Mouse (Mus musculus) skeletal muscle tissue, adult 2 months (tissue): Measurements from ENCODE around the gene Fam166b.
A peak's percentile ranks its signal among the peaks of the same experiment; 100 is the strongest.

Source experiments
- DNase-seq: peaks from one replicate; pipeline ENCODE4 v3.0.0-alpha.2; 2012; ENCODE audit warnings: low read depth, low spot score

Fam166b gene

DNA sequence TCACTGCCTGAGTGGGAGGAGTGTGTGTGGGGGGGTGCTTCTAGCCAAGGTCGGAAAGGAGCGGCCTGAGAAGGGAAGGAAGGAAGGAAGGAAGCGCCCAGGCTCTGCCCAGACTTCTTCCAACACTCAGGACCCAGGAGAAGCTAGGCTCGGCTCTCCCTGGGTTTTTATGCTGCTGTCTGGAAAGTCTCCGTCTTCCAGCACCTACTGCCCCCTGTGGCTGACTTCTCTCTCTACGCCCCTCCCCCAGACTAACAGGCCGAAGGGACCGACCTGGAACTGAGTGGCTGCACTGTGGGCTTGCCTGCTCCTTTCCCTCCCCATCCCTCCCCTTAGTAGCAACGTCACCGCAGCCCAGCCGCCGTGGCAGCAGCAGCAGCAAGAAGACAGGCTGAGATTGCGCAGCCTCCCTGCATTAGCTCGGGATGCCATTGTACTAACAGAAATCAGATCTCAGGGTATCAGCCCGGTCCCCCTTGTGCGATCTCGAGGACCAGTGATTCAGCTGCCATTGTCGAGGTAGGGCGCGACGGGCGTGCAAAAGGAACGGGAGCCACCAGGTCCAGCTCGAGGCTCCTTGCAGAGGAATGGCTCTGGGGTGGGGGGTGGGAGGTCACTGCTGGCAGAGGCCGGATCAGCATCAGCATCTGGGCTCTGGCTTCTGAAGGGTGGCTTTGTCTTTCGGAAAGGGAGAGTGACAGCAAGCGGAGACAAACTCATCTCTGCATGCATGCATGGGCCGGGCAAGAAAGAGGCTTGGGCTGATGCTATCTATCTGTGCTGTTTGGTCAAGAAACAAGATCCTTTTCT lies 22.6 kb downstream of the Fam166b start:
- DNase-seq = peak; percentile 87

DNA sequence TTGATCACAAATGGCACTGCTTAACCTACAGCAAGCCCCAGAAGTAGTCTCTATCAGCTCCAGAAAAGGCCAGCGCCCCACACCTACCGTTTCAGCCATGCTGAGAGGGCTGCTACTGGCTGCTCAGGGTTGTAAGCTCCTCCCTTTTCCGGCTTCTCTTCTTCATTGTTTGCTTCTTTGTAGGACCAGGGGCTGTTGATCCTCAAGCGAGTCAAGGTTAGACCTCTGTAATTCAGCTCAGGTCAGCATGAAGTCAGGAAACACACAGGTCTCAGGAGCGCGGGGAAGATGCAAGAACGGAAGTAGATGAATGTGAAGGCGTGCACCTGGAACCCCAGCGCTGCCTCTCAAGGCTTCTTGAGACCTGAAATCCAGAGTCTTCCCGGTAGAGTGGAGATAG lies 24.2 kb downstream of the Fam166b start:
- no peak for DNase-seq

DNA sequence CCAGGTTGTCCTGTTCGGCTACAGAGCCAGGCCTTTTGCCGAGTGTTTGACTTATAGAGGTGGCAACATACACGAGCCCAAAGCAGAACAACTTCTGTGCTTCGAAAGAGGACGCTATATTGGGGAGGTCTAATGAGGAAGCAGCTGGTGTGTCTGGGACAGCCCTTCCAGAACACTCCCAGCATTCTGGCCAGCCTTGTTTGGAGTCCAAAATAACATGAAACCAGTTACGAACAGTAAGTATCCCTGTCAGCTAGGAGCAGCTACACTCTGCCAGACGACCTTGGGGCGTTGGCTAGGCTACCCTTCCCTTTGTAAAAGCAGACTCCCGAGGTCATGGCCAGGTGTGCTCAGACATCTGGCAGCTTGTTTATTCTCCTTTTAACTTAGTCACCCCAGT lies 26.7 kb downstream of the Fam166b start:
- peak; percentile 78 for DNase-seq

DNA sequence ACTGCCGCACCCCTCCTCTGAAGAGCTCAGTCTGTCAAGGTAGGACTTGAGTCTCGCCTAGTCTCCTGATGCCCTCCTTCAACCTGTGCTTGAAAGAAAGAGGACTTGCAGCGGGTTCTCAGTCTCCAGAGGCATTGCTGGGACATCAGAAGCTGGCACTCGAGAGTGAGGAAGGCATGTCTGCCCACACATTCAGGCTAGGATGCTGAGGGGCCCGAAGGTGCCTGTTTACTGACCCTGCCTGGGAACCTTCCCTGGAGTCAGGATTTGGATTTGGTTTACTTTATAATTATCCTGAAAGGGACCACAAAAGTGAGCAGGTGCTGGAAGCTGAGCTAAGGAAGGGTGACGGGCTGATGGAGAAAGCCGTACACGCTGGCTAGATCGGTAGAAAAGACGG lies 27.4 kb downstream of the Fam166b start:
- no peak for DNase-seq

DNA sequence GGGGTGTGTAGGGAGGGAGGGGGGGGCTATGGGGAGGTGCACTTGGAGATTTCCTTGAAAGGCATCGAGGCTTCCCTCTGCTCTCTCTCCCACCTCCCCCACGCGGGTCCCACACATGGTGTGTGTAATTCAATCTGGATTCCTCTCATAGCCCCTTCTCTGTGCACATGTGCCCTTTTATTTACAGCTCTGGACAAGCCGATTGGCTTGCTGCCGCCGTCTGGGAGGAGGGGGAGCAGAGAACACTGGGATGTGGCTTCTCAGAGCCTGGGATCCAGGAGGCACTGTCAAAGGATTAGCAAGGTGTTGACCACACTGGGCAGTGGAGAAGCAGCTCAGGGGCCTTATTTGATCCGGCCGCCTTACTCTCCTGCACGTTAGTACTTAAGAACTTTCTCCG lies 28.0 kb downstream of the Fam166b start:
- no peak for DNase-seq

DNA sequence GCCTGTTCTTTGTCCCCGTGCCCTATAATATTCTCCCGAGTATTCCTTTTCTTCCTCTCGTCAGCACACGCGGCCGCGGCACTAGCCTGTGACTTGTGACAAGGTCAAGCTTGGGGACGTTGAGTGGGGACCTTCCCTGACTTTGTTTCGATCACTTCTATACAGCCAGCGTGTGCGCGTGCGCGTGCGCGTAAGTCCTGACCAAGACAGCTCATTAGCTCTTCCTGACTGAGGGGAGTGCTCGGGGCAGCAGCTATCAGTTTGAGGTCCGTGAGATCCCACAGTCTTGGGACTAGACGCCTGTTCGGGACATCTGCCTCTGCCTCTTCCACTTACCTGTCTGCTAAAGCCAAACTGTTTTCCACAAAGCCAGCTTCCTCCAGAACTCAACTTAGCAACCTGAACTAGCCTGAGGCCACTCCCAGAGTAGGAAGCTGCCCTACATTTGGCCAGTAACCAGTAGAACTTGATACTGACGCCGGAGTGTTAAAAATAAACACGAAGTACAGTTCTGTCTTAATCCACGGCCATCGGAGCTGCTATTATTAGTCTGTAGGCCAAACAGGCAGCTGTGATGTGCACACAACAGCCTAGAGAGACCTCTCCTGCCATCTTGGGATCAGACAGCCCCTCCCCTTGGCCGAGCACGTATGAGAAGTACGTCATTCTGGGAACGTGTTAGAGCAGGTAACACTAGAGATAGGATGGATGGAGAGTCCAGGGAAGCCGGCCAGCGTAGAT lies 29.4 kb downstream of the Fam166b start:
- DNase-seq = peak; percentile 90

DNA sequence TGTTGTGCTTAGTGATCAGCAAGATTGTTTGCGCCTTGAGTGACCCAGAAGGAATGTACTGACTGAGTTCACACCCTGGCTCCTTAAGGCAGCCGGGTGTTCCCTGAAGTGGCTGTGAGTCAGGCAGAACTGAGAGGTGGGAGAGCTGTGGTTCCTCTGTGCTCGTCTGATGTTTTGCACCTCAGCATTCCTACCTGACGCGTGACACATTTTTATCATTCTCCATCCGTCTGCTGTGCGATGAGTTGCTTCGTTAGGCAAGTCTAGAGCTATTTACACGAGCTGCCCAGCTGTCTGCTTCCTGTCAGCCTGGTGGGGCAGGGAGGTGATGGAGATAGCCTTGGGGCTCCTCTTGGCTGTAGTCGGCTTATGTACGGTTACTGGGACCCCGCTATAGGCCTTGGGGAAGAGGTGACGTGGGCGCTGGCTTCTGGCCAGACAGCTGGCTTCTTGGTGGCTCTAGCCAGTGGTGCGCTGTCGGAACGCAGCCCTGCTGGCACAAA lies 30.1 kb downstream of the Fam166b start:
- DNase-seq = peak; percentile 73

DNA sequence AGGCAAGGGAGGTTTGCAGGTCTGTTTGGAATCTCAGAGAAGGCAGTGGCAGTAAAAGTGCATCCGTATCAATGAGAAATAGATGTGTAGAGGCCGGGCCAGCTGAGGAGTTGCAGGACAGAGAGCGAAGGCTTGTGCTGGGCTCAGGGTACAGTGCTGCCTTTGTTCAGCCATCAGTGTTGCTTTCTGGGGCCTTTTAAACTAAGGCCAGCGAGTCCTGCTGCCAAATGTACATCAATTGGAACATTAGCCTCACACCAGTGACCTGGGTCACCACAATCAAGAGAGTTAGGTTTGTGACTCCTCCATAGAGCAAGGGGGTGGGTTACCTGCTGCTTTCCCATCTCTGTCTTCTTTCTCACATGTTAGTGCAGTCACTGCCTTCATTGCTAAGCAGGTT lies 30.9 kb downstream of the Fam166b start:
- no peak for DNase-seq

DNA sequence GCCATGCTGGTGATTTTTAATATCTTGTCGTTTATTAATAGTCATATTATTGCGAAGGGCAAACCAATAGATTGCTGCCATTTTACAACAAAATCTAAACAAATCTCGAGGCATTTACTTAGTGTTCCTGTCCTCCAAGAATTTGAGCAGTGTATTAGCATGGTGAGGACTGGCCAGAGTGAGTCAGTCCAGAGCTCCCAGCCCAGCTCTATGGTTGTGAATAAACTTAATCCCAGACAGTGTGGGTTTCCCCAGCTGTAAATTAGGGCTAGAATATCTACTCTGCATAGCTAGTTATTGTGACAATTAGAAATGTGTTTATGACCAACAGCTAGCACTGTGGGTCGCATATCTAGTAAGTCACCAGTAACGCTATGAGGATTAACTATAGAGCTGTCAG lies 32.6 kb downstream of the Fam166b start:
- DNase-seq = no peak

DNA sequence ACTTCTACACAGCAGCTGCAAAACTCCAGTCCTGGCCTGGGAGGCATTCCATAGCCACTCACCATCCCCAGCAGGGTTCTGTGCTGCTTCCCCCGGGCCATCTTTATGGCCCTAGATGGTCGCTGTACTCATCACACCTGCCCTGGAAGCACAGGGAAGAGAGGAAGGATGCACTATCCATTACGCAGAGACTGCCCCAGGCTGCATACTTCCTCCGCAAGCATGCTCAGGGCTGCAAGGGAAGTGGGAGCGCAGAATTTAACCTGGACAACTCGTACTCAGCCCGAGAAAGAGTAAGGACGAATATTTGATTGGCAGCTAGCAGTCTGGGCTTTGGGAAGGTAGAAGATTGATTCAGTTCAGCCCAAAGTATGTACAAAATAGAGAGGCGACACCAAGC lies 33.1 kb downstream of the Fam166b start:
- DNase-seq = no peak

DNA sequence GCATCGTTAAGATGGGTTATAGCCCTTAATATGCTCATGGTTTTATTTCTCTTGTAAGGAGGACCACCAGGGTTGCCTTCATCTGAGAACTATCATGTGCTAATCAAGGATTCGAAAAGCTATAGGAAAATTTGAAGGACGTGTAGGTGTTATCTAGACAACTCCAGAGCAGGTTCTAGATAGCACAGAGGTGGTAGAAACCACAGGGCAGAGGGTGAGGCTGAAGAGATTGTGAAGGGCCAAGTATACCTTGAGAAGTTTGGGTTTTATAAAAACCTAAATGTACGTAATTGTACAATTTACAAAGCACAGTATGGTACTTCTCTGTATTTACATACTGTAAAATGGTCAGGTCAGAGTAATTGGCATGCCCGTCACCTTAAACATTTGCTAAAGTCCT lies 33.8 kb downstream of the Fam166b start:
- no peak for DNase-seq

DNA sequence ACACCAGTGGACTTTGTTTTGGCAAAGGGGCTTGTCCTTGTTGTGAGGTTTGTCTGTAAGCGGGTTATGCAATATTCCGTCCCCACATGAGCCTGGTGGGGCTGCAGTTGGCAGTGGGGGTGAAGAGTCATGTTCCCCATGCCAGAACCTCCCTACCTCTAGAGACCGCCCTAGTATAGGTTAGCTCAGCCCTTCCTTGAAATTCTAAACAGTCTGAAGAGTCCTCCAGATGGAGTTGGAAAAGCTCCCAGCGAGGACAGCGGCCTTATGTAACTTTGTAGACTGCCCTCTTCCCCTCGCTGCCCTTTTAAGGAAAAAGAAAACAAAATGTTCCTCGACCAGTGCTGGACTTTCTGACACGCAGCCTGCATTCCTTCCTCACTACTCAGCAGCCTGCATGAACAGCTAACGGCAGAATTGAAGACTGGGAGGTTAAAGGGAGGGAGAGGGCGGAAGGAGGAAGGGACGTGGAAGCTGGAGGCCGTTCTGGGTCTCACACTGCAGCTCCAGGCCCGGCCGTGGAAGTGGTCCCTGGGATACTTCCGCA lies 34.5 kb downstream of the Fam166b start:
- DNase-seq = peak; percentile 96

DNA sequence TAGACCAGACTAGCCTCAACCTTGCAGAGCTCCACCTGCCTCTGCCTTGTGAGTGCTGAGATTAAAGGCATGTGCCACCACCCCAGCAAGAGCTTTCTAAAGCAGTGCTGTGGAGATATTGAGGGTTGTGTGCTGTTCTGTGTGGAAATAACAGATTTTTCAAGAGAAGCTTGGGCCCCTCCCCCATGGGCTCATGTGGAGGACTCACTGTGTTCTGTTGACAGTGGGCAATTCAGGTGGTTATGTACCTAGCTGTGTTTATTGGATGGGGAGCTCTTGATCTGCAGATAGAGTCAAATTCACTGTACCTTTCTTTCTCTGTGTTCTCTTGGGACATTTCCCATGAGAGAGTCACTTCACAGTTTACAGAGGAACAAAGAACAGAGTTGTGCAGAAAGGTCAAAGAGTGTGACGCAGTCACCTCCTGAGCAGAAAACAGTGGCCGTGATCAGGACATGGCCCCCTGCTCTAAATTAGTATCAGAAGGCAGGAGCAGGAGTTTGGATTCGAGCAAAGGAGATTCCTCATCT lies 37.3 kb downstream of the Fam166b start:
- no peak for DNase-seq

DNA sequence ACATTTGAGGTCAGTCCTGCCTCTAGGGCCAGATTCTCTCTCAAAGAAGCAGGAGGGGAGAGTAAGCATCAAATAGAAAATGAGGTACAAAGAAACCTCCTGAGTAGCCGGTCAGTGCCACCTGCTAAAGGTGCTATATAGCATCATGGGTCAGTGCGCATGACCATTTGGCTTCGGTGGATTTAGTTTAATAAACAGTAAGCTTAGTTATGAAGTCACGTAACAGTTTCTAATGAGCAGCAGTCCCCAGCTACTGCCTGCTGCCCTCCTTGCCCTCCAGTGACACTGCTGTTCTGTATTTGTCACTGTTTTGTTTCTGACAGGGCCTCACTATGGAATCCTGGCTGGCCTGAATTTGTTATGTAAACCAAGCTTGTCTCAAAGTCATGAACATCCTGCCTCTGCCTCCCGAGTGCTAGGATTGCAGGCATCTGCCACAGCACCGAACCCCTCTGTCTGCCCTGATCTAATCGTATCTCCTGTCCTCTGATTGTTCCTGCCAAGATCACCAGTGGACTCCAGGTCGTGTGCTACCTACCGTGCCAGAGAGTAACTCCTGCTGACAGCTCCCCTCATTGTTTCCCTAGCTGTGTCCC lies 39.0 kb downstream of the Fam166b start:
- no peak for DNase-seq

DNA sequence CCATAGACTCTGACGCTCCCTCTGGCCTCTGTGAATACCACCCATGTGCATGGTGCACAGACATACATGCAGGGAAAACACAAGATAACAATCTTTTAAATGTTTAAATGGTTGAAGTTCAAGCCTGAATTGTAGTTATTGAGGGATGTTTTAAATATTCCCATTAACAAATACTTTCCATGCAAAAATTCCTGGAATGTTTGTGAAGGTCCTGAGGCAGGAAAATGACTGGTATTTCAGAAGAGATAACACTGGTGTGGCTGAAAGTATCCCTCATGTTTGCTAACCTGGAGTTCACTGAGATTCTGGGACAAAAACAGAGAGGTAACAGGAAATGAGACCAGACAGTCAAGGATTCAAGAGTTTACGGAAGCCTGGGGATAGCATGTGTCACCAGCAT lies 39.5 kb downstream of the Fam166b start:
- DNase-seq = no peak

DNA sequence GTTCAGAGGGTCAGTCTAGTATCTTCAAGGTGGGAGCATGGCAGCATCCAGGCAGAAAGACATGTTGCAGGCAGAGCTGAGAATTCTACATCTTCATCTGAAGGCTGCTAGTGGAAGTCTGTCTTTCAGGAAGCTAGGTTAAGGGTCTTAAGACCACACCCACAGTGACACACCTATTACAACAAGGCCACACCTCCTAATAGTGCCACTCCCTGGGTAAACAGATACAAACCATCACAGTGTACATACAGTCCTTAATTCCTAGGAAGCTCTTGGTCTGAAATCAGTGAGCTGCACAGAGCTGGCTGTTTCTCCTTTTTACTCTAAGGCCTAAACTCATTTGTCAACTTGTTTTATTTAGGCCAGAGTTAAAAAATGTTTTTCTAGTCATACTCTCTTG lies 42.0 kb downstream of the Fam166b start:
- DNase-seq = no peak

DNA sequence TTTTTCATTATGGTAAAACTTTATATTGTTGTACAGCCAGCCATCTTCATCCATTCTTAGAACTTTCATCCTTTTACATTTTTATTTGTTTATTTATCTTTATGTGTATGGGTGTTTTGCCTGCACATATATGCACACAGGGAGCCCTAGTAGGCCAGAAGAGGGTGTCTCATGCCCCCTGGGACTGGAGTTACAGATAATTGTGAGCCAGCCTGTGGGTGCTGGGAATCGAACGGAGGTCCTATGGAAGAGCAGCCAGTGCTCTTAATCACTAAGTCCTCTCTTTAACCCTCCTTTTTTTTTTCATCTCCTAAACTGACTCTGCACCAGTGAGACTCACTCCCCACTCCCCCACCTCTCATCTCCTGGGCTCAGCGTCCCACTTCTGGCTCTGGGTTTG lies 44.4 kb downstream of the Fam166b start:
- DNase-seq = no peak

DNA sequence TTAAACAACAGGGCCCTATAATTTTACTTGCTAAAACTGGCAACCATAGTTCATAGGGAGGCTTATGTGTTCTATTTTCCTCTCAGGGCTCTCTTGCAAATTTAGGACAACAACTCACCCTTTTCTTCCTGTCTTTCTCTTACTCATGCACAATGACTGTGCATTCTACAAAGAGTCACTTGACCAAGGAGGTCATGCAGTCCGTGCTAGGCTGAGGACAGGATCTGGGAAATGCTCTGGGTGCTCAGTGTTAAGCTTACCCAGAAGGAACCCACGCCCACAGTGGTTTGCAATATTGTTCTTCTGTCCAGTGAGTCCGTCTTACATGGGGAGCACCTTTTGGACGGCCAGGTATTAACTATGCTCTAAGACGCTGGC lies 44.9 kb downstream of the Fam166b start:
- no peak for DNase-seq

DNA sequence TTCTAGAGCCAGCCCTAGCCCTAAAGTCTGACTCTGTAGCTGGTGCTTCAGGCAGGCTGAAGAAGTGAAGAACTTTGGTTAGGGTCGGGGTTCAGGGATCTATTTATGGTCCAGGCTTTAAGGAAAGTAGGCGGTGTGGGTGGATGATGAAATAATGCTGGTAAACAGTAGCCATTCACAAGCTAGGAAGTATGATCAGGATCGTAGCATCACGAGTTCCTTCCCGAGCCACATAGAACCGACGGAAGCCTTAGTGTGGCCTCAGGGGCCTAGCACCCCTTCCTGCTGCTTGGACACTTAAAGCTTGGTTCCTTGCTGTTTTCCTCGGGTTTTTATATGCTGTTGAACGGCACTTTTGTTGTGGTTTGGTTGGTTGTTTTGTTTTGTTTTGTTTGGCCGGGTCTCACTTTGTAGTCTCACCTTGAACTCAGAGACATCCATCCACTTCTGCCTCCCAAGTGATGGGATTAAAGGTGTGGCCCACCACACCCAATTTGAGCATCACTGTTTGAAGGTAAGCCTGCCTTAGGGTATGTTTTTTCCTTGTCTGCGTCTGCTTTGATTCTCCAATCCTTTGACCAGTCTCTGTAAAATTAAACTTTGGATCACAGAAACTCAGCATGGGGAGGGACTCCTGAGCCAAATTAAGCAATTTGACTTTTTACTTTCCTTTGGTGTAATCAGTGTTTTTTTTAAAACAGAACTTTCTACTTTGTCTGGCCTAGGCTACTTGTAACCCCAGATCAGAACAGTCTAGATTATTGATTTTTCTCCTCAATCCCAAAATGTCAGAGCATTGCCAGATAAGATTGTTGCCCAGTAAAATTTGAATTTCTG lies 45.5 kb downstream of the Fam166b start:
- no peak for DNase-seq

DNA sequence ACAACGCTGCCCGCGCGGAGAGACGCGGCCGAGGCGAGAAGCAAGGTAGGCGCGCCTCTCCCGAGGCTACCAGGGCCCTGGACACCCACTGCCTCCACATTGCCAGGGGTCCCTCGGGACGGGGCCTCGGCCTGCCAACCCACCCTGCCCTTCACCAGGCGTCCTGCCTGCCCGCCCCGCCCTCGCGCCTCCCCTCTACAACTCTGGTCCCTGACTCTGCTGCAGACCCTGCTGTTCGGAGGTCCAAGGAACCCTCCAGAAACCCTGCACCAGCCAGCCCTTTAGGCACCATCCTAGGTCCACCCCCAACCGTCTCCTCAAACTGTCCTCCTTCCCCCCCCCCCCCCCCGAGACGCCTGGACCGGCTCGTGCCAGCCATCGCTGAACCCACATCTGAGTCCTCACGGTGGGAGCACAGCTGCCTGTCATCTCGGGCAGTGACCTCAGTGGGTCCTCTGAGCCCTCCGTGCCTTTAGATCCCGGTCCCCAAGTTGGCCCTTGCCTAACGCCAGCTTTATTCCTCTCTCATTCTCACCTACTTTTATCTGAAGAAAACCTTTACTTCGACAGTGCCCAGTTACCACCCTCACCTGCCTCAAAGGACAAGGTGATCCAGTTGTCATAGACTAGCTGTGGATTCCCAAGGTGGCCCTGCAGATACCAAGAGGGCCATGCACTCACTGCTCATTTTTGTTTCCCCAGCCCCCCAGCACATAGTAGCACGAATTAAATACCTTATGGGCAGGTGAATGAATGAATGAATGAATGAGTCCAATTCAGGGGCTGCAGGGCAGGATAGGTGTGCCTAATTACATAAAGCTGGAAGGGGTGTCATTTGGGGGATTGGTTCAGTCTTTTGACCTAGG lies 46.5 kb downstream of the Fam166b start:
- DNase-seq = no peak
